ENCODE assay signal across 11 mouse cellular contexts in genomic region chr4:117409144-117410048, GRCm38 (mm10).
DNase-seq lines count a peak whose midpoint lies in the region; ATAC-seq and TF ChIP-seq lines count a peak whose summit lies in the region.
"Had no signal": no experiment of that assay in that cellular context is flagged by ENCODE, and none has a peak within 500 bp of the region (broad histone marks: within the 10 kb centered on the region; RNA-seq: fewer than 3 reads in every experiment).

No protein-coding gene starts in this region.

- ATAC-seq in forebrain, embryonic 13.5 days: peak; percentile 34
- ATAC-seq in neural tube, embryonic 14.5 days (ENCODE audit: low read depth): peak; percentile 44; the same call in 1 of the 2 replicates
- ATAC-seq in intestine, embryonic 15.5 days: no peak
- ATAC-seq in lung, postnatal 0 days: no peak
- ATAC-seq: liver, postnatal 0 days had no signal

- 19% methylated on average over 14 of the region's 14 CpGs for WGBS in forebrain, embryonic 13.5 days
- 25% methylated on average over 14 of the region's 14 CpGs for WGBS in neural tube, embryonic 14.5 days
- 73% methylated on average over 14 of the region's 14 CpGs for WGBS in intestine, embryonic 15.5 days
- 67% methylated on average over 12 of the region's 14 CpGs for WGBS in lung, postnatal 0 days

- H3K9ac ChIP-seq in forebrain, embryonic 13.5 days: no peak overlapping the region
- H3K9ac ChIP-seq in neural tube, embryonic 14.5 days (replicated peaks; ENCODE audit: low read depth, low read length): no peak overlapping the region
- H3K9ac ChIP-seq in intestine, embryonic 15.5 days: no peak overlapping the region
- no peak overlapping the region for H3K9ac ChIP-seq in lung, postnatal 0 days (replicated peaks; ENCODE audit: low read depth)
- H3K9ac ChIP-seq: liver, postnatal 0 days had no signal

- H3K9me3 ChIP-seq in forebrain, embryonic 13.5 days (replicated peaks): no peaks in the 10 kb centered on the region
- H3K9me3 ChIP-seq in neural tube, embryonic 14.5 days (ENCODE audit: control insufficient read depth, low read length): no peaks in the 10 kb centered on the region
- H3K9me3 ChIP-seq in intestine, embryonic 15.5 days: no peaks in the 10 kb centered on the region
- no peaks in the 10 kb centered on the region for H3K9me3 ChIP-seq in lung, postnatal 0 days (ENCODE audit: low read length)

- peaks cover 54% of the 10 kb centered on the region for H3K4me1 ChIP-seq in forebrain, embryonic 13.5 days
- peaks cover 7% of the 10 kb centered on the region; the same call in 1 of the 2 replicates for H3K4me1 ChIP-seq in neural tube, embryonic 14.5 days (ENCODE audit: control insufficient read depth, insufficient read depth, low read length)
- no peaks in the 10 kb centered on the region for H3K4me1 ChIP-seq in intestine, embryonic 15.5 days (replicated peaks)
- no peaks in the 10 kb centered on the region for H3K4me1 ChIP-seq in lung, postnatal 0 days (ENCODE audit: insufficient read depth, low read depth, low read length)

- peak overlapping the region; percentile 8; the same call in 1 of the 2 replicates for H3K4me2 ChIP-seq in forebrain, embryonic 13.5 days
- H3K4me2 ChIP-seq in neural tube, embryonic 14.5 days (ENCODE audit: low read depth, low read length): no peak overlapping the region
- H3K4me2 ChIP-seq in intestine, embryonic 15.5 days (replicated peaks): no peak overlapping the region
- no peak overlapping the region for H3K4me2 ChIP-seq in lung, postnatal 0 days (replicated peaks; ENCODE audit: low read depth, low read length)

- DNase-seq in layer of hippocampus, adult 18-20 months (ENCODE audit: low spot score in 2 of 2): peak; percentile 27 to 57
- DNase-seq in layer of hippocampus, adult 9-10 months (ENCODE audit: low spot score): no peak
- DNase-seq in left cerebral cortex, adult 8-10 months (ENCODE audit: low spot score in 2 of 2): peak; percentile 11 to 75
- no peak for DNase-seq in lung, postnatal 0 days (ENCODE audit: low spot score)
- no peak for DNase-seq in thymus, postnatal 10 days (ENCODE audit: low spot score in 2 of 2)
- DNase-seq: gastrocnemius, postnatal 36 days; kidney, adult 9 months; liver, postnatal 0 days had no signal

- no peak overlapping the region for H3K27ac ChIP-seq in forebrain, embryonic 13.5 days
- no peak overlapping the region for H3K27ac ChIP-seq in neural tube, embryonic 14.5 days (ENCODE audit: low read depth, low read length)
- H3K27ac ChIP-seq in intestine, embryonic 15.5 days: no peak overlapping the region
- no peak overlapping the region for H3K27ac ChIP-seq in lung, postnatal 0 days (ENCODE audit: low read length)

- TF ChIP-seq CTCF in lung, postnatal 0 days (IDR thresholded peaks at IDR 0.05): no peak

- H3K4me3 ChIP-seq in forebrain, embryonic 13.5 days: no peak overlapping the region
- no peak overlapping the region for H3K4me3 ChIP-seq in neural tube, embryonic 14.5 days (ENCODE audit: low read depth, low read length)
- H3K4me3 ChIP-seq in intestine, embryonic 15.5 days (replicated peaks): no peak overlapping the region
- no peak overlapping the region for H3K4me3 ChIP-seq in lung, postnatal 0 days (ENCODE audit: low read depth, low read length)

- peaks cover 10% of the 10 kb centered on the region; the same call in 1 of the 2 replicates for H3K27me3 ChIP-seq in forebrain, embryonic 13.5 days
- H3K27me3 ChIP-seq in neural tube, embryonic 14.5 days (ENCODE audit: control insufficient read depth, insufficient read depth, low read length): peaks cover 55% of the 10 kb centered on the region
- no peaks in the 10 kb centered on the region for H3K27me3 ChIP-seq in intestine, embryonic 15.5 days (replicated peaks)
- no peaks in the 10 kb centered on the region for H3K27me3 ChIP-seq in lung, postnatal 0 days (replicated peaks; ENCODE audit: insufficient read depth, low read length)

- no peaks in the 10 kb centered on the region for H3K36me3 ChIP-seq in forebrain, embryonic 13.5 days (ENCODE audit: poor library complexity, severe bottlenecking)
- H3K36me3 ChIP-seq in neural tube, embryonic 14.5 days (ENCODE audit: control insufficient read depth, insufficient read depth, low read length): no peaks in the 10 kb centered on the region
- no peaks in the 10 kb centered on the region for H3K36me3 ChIP-seq in intestine, embryonic 15.5 days
- no peaks in the 10 kb centered on the region for H3K36me3 ChIP-seq in lung, postnatal 0 days (ENCODE audit: insufficient read depth, low read length)

- TF ChIP-seq EP300 in lung, postnatal 0 days (IDR thresholded peaks at IDR 0.05): no peak

Comparison
In these comparisons a context has a peak if more than half of its experiments do, and no peak if none do; other contexts are left out.
1. DNase-seq: peak in layer of hippocampus, adult 18-20 months (2 of 2) and left cerebral cortex, adult 8-10 months (2 of 2); none in layer of hippocampus, adult 9-10 months (single experiment), lung, postnatal 0 days (single experiment) and thymus, postnatal 10 days (0 of 2).
2. ATAC-seq: peak in forebrain, embryonic 13.5 days (single experiment) and neural tube, embryonic 14.5 days (single experiment); none in intestine, embryonic 15.5 days (single experiment) and lung, postnatal 0 days (single experiment).